Mouse (Mus musculus) limb, embryonic 14.5 days (tissue): ENCODE results near the gene Snapc1. TPM values are rescaled to one million over a fixed set of nuclear protein-coding genes. Genes with fewer than 3 reads are reported as not detected.
A peak's percentile ranks its signal among the peaks of the same experiment; 100 is the strongest.

ENCODE experiments used
- ATAC-seq: fragments of 200-750 bp; cut with Nextera tagmentation; 2 replicates; pipeline ENCODE4 v1.8.0; 2017; ENCODE audit warnings: low read depth, moderate number of reproducible peaks, moderate TSS enrichment; ENCODE audit not compliant: low FRiP score
- DNase-seq: peaks from one replicate; pipeline ENCODE4 v3.0.0-alpha.2; 2015; ENCODE audit warnings: low spot score
- H3K27ac ChIP-seq: fragments of 300-500 bp; sonication (generic); replicated peaks from 2 replicates; pipeline ENCODE4 v1.5.1; 2014; ENCODE audit warnings: low read depth, mild to moderate bottlenecking, low read length, moderate library complexity, mixed read lengths
- H3K27me3 ChIP-seq: fragments of 300-500 bp; sonication (generic); 2 replicates; pipeline ENCODE4 v1.6.1; 2014; ENCODE audit warnings: low read length, mixed read lengths; ENCODE audit not compliant: control insufficient read depth, insufficient read depth
- H3K36me3 ChIP-seq: fragments of 300-500 bp; sonication (generic); 2 replicates; pipeline ENCODE4 v1.6.1; 2014; ENCODE audit warnings: mild to moderate bottlenecking, low read length, moderate library complexity, mixed read lengths; ENCODE audit not compliant: control insufficient read depth, insufficient read depth
- H3K4me1 ChIP-seq: fragments of 300-500 bp; sonication (generic); 2 replicates; pipeline ENCODE4 v1.6.1; 2014; ENCODE audit warnings: antibody characterized with exemption, low read length, mixed read lengths; ENCODE audit not compliant: control insufficient read depth, insufficient read depth
- H3K4me2 ChIP-seq: fragments of 300-500 bp; sonication (generic); replicated peaks from 2 replicates; pipeline ENCODE4 v1.6.1; 2014; ENCODE audit warnings: low read depth, mild to moderate bottlenecking, low read length, moderate library complexity; ENCODE audit not compliant: severe bottlenecking
- H3K4me3 ChIP-seq: fragments of 300-500 bp; sonication (generic); replicated peaks from 2 replicates; pipeline ENCODE4 v1.5.1; 2014; ENCODE audit warnings: low read length
- H3K9ac ChIP-seq: fragments of 300-500 bp; sonication (generic); 2 replicates; pipeline ENCODE4 v1.6.1; 2014; ENCODE audit warnings: mild to moderate bottlenecking, low read depth, low read length, moderate library complexity; ENCODE audit not compliant: severe bottlenecking
- H3K9me3 ChIP-seq: fragments of 300-500 bp; sonication (generic); 2 replicates; pipeline ENCODE4 v1.6.1; 2016; ENCODE audit warnings: low read length; ENCODE audit not compliant: control insufficient read depth
- POLR2A ChIP-seq: fragments of 200-500 bp; IDR thresholded peaks from 2 replicates; pipeline ENCODE4 v1.8.0; 2012; ENCODE audit warnings: inconsistent platforms, mild to moderate bottlenecking, moderate library complexity, borderline replicate concordance; ENCODE audit not compliant: insufficient read depth, insufficient read length; ENCODE audit errors: extremely low read depth
- WGBS: fragments of 180-500 bp; shearing (Covaris S2); extraction: QIAGEN DNeasy Blood & Tissue Kit; methylation state at CpG from one replicate; pipeline ENCODE4 v1.1.7; 2014; 5-methylcytosine and 5-hydroxymethylcytosine counted together
- polyA plus RNA-seq, 2 experiments: library from polyadenylated mRNA; depleted of rRNA in 1 of 2; stranded (reverse) in 1 of 2; unstranded in 1 of 2; fragments of >200 nt; fragmentation: Nextera tagmentation in 1 of 2; extraction: Ambion mirVana in 1 of 2; gene quantifications; 2 replicates each; pipeline versions ENCODE4 v1.2.1 to v1.2.3; 2012 to 2014

The Snapc1 gene
- polyA plus RNA-seq, 2 experiments = 17.2 to 21.6 TPM

- WGBS = 97% methylated on average over 1 of the region's 1 CpGs
- H3K4me3 ChIP-seq = no peak within 1 kb of the TSS
Observed at GRCm38 (mm10) chr12:73937353-73937752, 26.9 kb upstream of the Snapc1 start, which contains the start of gene Gm49321. TSS of gene Gm49321 (plus strand) at chr12:73937653.

GRCm38 (mm10) chr12:73939542-73939941, 24.7 kb upstream of the Snapc1 start:
- peaks cover 88% of the 10 kb centered on the region for H3K36me3 ChIP-seq
- no peak overlapping the region for H3K4me2 ChIP-seq
- H3K27me3 ChIP-seq = no peaks in the 10 kb centered on the region
- no peak for TF ChIP-seq POLR2A
- no peak overlapping the region for H3K9ac ChIP-seq
- H3K27ac ChIP-seq = no peak overlapping the region
- no peaks in the 10 kb centered on the region for H3K9me3 ChIP-seq
- WGBS = 91% methylated on average over 6 of the region's 6 CpGs
- no peaks in the 10 kb centered on the region for H3K4me1 ChIP-seq
- no peak overlapping the region for H3K4me3 ChIP-seq
- DNase-seq (no peak), ATAC-seq (no peak)

More at GRCm38 (mm10) chr12:73937353-73937752, 26.9 kb upstream of the Snapc1 start, which contains the start of gene Gm49321:
- no peak for DNase-seq
- ATAC-seq = no peak
- peaks cover 87% of the 10 kb centered on the region for H3K36me3 ChIP-seq
- no peaks in the 10 kb centered on the region for H3K4me1 ChIP-seq
- no peak within 1 kb of the TSS for H3K27ac ChIP-seq
- H3K27me3 ChIP-seq = no peaks in the 10 kb centered on the region
- H3K9ac ChIP-seq = no peak within 1 kb of the TSS
- no peak for TF ChIP-seq POLR2A
- no peaks in the 10 kb centered on the region for H3K9me3 ChIP-seq
- H3K4me2 ChIP-seq = no peak within 1 kb of the TSS

GRCm38 (mm10) chr12:73948415-73948814, 15.9 kb upstream of the Snapc1 start:
- no peak overlapping the region for H3K4me2 ChIP-seq
- no peak for TF ChIP-seq POLR2A
- H3K9me3 ChIP-seq = no peaks in the 10 kb centered on the region
- no peak overlapping the region for H3K4me3 ChIP-seq
- WGBS = 91% methylated on average over 4 of the region's 4 CpGs
- H3K27me3 ChIP-seq = no peaks in the 10 kb centered on the region
- DNase-seq (no peak), ATAC-seq (no peak)
- H3K36me3 ChIP-seq = peaks cover 32% of the 10 kb centered on the region
- no peak overlapping the region for H3K9ac ChIP-seq
- H3K4me1 ChIP-seq = peaks cover 9% of the 10 kb centered on the region
- no peak overlapping the region for H3K27ac ChIP-seq

- WGBS = 6% methylated on average over 46 of the region's 46 CpGs
- Histone ChIP-seq H3K27ac (no peak overlapping the region), H3K36me3 (peaks cover 22% of the 10 kb centered on the region), H3K9ac (peak overlapping the region; percentile 50), H3K4me2 (peak overlapping the region; percentile 62), H3K4me3 (peak overlapping the region; percentile 34), H3K4me1 (peaks cover 9% of the 10 kb centered on the region), H3K27me3 (no peaks in the 10 kb centered on the region), H3K9me3 (no peaks in the 10 kb centered on the region)
- ATAC-seq = peak; percentile 76
- no peak for TF ChIP-seq POLR2A
- peak; percentile 21 for DNase-seq
Observed at GRCm38 (mm10) chr12:73949318-73950058, 14.8 kb upstream of the Snapc1 start.

GRCm38 (mm10) chr12:73952879-73953278, 11.4 kb upstream of the Snapc1 start:
- peak overlapping the region; percentile 45 for H3K9ac ChIP-seq
- no peak for TF ChIP-seq POLR2A
- H3K4me2 ChIP-seq = peak overlapping the region; percentile 64
- H3K9me3 ChIP-seq = no peaks in the 10 kb centered on the region
- H3K27ac ChIP-seq = no peak overlapping the region
- peaks cover 6% of the 10 kb centered on the region for H3K36me3 ChIP-seq
- DNase-seq (peak; percentile 50), ATAC-seq (no peak)
- peaks cover 9% of the 10 kb centered on the region for H3K4me1 ChIP-seq
- 10% methylated on average over 15 of the region's 15 CpGs for WGBS
- H3K27me3 ChIP-seq = no peaks in the 10 kb centered on the region
- peak overlapping the region; percentile 34 for H3K4me3 ChIP-seq
